Mouse (Mus musculus) bone marrow, adult 2 months (tissue): ENCODE data around the gene Tspan31. TPM values are rescaled to one million over a fixed set of nuclear protein-coding genes. Genes with fewer than 3 reads are reported as not detected.

Experiments used
- H3K27ac ChIP-seq: fragments of 200-500 bp; 2 replicates; pipeline ENCODE4 v1.5.1; 2012; ENCODE audit warnings: low read depth, mild to moderate bottlenecking, control low read depth, inconsistent platforms, low read length; ENCODE audit not compliant: control insufficient read depth, poor library complexity, insufficient read depth
- H3K4me1 ChIP-seq: fragments of 200-500 bp; 2 replicates; pipeline ENCODE4 v1.6.1; 2011; ENCODE audit warnings: low read length; ENCODE audit not compliant: control insufficient read depth, insufficient read depth
- H3K4me3 ChIP-seq: fragments of 200-500 bp; replicated peaks from 2 replicates; pipeline ENCODE3; 2011; ENCODE audit warnings: mild to moderate bottlenecking, low read depth, low read length, control low read depth; ENCODE audit not compliant: control insufficient read depth
- CTCF ChIP-seq: fragments of 200-500 bp; IDR thresholded peaks from 2 replicates; pipeline ENCODE4 v1.5.1; 2011; ENCODE audit warnings: low read length, control low read depth; ENCODE audit not compliant: control insufficient read depth, insufficient read depth
- POLR2A ChIP-seq: fragments of 200-500 bp; IDR thresholded peaks from 2 replicates; pipeline ENCODE4 v1.6.1; 2011; ENCODE audit warnings: low read depth, mild to moderate bottlenecking, control low read depth, low read length, borderline replicate concordance; ENCODE audit not compliant: control insufficient read depth
- WGBS: fragments of 180-500 bp; shearing (Covaris S2); methylation state at CpG from one replicate; pipeline ENCODE4 v1.1.7; 2018; 5-methylcytosine and 5-hydroxymethylcytosine counted together
- polyA plus RNA-seq: library from polyadenylated mRNA; stranded (reverse); fragments of >200 nt; gene quantifications from 2 replicates; pipeline ENCODE4 v1.2.4, GENCODE M21; 2011; ENCODE audit warnings: low replicate concordance; ENCODE audit not compliant: missing spikeins, insufficient read depth, insufficient read length

Tspan31 gene
- polyA plus RNA-seq, 1 experiment: 22.5 TPM

DNA sequence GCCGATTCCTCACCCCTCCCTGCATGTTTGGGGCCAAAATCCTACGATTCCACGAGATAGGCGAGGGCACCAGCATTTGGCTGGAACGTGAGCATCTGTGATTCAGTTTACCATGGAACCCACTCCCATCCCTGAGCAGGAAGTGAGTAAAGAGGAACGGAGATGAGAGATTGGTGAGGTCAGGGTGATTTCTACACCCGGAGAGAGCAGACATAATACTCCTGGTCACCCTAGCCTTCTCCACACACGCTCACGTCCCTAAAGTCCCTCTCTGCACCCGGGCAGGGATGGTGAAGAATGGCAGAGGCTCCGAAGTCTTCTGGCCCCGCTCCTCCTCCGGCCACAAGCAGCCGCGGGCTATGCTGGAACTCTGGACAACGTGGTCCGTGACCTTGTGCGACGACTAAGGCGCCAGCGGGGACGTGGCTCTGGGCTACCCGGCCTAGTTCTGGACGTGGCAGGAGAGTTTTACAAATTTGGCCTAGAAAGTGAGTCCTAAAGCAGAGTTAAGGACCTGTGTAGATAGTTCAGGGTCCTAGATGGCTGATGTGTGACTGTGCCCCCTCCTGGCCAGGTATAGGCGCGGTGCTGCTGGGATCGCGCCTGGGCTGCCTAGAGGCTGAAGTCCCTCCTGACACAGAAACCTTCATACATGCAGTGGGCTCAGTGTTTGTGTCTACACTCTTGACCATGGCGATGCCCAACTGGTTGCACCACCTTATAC is 20.5 kb downstream of the Tspan31 start:
- H3K4me1 ChIP-seq: no peaks in the 10 kb centered on the region
- no peak overlapping the region for H3K27ac ChIP-seq
- TF ChIP-seq CTCF (no peak), POLR2A (no peak)
- H3K4me3 ChIP-seq: no peak overlapping the region
- 4% methylated on average over 29 of the region's 29 CpGs for WGBS

DNA sequence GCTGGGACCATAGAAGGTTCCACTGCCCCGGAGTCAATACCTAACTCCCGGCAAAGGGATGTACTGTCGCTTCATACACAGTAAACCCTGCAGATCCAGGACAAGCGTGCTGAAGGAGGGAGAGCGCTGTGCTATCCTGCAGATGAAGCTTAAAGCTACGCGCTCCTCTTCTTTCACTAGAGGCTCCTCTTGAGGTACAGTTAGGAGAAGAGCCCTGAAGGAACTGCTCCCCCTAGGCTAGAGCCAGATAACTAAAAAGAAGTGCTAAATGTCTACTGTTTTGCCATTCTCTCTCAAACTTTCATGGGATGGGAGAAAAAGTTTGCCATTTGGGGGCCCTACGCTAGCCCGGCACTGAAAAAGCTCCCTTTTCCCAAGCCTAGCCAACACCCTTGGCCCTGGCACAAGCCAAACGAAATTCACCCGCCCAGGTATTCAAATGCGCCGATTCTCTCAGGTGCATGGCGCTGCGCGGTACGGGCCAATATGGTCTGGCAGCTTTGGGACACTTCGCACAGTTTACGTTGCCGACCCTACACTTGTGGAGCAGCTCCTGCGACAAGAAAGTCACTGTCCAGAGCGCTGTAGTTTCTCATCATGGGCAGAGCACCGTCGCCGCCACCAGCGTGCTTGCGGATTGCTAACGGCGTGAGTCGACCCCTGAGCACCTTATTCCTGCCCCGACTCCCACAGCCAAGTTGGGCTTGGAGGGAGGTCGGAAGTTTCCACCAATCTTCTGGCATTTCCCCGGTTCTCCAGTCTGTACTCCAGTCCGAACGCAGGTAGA is 21.3 kb downstream of the Tspan31 start:
- no peak overlapping the region for H3K27ac ChIP-seq
- no peaks in the 10 kb centered on the region for H3K4me1 ChIP-seq
- WGBS: 7% methylated on average over 35 of the region's 35 CpGs
- TF ChIP-seq POLR2A: no peak
- no peak for TF ChIP-seq CTCF
- H3K4me3 ChIP-seq: no peak overlapping the region

DNA sequence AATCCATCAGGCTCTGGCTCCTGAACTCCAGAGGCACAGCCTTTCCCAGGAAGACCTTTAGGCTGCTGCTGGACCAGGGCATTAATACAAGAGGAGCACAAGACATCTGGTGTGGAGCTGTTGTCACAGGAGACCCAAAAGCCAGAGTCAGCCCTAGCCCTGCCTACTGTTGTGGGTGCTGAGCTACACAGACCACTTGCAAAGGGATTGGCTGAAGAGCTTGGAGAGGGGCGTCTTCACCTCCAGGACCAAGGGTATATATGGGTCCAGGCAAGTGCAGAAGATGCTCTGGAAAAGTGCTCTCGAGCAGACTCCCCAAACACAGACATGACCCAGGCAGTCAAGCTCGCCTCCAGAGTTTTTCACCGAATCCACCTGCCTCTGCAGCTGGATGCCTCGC is 22.1 kb downstream of the Tspan31 start, which contains the start of gene Cyp27b1:
Gene Cyp27b1 (plus strand): TSS at position 297 of the 400 bp plus-strand sequence.
- WGBS: 38% methylated on average over 5 of the region's 5 CpGs
- Histone ChIP-seq H3K4me3 (no peak within 1 kb of the TSS), H3K27ac (no peak within 1 kb of the TSS), H3K4me1 (no peaks in the 10 kb centered on the region)
- TF ChIP-seq POLR2A (no peak), CTCF (no peak)

DNA sequence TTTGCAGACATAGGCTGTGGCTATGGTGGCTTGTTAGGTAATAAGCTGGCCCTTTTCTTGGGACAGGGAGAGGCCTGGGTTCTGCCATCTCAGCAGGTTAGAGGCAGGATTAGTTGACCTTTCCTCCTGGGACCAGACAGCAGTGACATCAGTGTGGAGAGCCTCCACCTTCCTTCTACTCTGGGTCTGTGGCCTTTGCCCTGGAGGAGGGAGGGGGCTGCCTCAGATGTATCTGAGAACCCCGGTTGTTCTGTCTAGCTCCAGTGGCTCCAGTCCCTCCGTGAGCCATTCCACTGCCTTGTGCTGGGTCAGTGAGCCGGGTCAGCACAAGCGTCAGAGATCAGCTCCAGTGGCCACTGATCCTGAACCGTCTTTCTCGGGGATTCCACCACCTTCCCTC is 26.9 kb downstream of the Tspan31 start:
- WGBS: 90% methylated on average over 6 of the region's 6 CpGs
- Histone ChIP-seq H3K27ac (no peak overlapping the region), H3K4me3 (no peak overlapping the region), H3K4me1 (peaks cover 1% of the 10 kb centered on the region; the same call in 1 of the 2 replicates)
- no peak for TF ChIP-seq CTCF
- TF ChIP-seq POLR2A: no peak

DNA sequence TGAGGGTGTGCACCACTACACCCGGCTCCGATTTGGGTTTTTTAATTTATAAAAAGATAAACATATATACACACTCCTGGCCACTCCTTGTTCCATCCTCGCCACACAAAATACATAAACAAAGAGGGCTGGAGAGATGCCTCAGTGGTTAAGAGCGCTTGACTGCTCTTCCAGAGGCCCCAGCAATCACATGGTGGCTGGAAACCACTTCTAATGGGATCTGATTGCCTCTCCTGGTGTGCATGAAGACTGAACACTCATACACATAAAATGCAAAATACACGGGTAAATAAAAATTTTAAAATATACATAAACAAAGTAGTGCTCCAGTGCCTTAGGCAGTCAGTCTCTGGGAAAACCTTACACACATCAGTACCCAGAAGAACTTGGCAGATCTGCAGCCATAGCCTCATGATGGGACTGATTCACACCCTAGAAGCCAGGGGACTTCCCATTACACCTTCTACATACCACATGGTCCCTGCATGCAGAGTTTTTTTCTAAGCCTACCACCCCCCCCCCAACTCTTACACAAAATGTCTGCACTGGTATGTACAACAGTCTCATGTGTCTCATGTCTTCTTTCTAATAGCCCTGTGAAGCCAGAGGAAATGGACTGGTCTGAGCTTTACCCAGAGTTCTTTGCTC is 27.5 kb downstream of the Tspan31 start:
- Histone ChIP-seq H3K27ac (no peak overlapping the region), H3K4me1 (peaks cover 1% of the 10 kb centered on the region; the same call in 1 of the 2 replicates), H3K4me3 (peak overlapping the region; percentile 82)
- TF ChIP-seq CTCF: no peak
- no peak for TF ChIP-seq POLR2A
- 14% methylated on average over 5 of the region's 5 CpGs for WGBS

DNA sequence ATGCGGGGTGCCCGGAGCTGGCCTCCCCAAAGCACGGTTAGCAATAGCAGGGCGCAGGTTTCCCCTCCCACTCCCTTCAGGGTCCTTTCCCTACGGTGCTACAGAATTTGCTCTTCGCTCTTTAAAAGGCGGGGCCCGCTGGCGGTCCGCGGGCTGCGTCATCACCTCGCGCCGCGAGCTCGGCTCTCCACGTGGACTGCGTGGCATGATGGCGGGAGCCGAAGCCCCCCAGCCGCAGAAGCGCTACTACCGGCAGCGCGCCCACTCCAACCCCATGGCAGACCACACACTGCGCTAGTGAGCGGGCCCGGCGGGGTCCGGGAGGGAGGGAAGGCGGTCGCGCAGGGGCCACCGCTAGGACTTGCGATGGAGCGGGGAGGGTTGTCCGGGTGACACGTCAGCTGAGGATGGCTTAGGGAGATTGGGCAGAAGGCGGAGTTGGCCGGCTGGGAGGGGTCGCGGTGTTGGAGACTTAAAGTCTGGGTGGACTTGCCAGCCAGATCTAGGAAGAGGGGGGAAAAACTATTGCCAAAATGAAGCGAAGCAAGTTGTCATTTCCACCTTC is 28.2 kb downstream of the Tspan31 start:
- 1% methylated on average over 44 of the region's 44 CpGs for WGBS
- H3K4me1 ChIP-seq: peaks cover 1% of the 10 kb centered on the region; the same call in 1 of the 2 replicates
- H3K4me3 ChIP-seq: peak overlapping the region; percentile 82
- peak overlapping the region; percentile 48; the same call in 1 of the 2 replicates for H3K27ac ChIP-seq
- TF ChIP-seq POLR2A (no peak; the same call in 1 of the 2 replicates), CTCF (no peak)

DNA sequence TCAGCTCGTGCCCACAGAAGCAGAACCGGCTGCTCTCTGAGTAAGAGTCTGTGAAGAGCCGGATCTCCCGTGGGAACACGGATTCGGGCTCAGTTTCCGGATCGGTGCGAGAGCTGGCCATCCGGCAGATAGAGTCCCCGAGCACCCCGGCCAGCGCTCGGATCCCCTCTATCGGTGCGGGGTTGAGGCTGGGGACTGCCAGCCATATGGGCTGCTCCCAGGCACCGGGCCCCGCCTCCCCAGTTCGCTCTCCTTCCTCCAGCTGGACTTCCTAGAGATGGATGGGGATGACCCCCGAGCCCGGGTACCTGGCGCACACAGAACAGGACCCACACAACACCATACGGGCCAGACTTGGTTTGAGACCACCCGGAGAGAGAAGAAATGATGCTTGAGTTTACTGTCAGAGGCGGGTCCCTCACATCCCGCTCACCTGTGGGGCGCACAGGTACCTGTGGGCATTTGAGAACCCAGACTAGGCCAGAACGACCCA is 28.7 kb downstream of the Tspan31 start, which contains the start of the genes Mettl1 and Eef1akmt3:
Gene Mettl1 (plus strand): TSS at position 141 of the 493 bp plus-strand sequence.
Gene Eef1akmt3 (minus strand): TSS at position 240 of the 493 bp plus-strand sequence.
- Histone ChIP-seq H3K27ac (peak within 1 kb of the TSS; percentile 48; the same call in 1 of the 2 replicates), H3K4me1 (peaks cover 1% of the 10 kb centered on the region; the same call in 1 of the 2 replicates), H3K4me3 (peak within 1 kb of the TSS; percentile 82)
- TF ChIP-seq CTCF (no peak), POLR2A (no peak)
- WGBS: under 1% methylated on average over 28 of the region's 28 CpGs

DNA sequence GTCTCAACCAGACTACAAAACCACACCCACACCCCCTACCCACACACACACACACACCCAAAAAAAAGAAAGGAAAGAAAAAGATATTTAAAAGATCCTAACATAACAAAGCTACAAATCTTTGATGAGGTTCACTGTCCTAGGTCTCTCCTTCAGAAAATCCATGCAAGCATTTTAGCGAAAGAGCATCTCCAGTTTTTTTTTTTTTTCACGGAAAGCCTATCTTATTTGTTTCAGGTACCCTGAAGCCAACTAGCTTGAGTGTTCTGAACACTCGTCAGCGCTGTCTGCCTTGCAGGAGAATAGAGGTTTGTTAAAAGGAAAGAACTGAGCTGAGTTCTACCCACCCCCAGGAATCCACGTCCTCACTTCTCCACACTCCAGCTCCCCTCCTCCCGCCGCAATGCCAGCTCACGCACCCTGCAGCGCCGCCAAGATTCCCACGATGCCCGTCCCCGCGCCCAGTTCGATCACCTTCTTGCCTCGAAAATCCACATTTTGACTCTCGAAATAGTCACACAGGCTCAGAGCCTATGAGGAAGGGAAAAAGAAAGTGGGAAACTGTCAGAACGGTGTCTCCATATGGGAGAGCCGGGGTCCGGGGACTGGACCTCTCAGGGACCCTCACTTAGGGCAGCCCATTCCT is 29.4 kb downstream of the Tspan31 start:
- H3K27ac ChIP-seq: no peak overlapping the region
- 2% methylated on average over 20 of the region's 20 CpGs for WGBS
- TF ChIP-seq CTCF (no peak), POLR2A (no peak)
- peak overlapping the region; percentile 82 for H3K4me3 ChIP-seq
- H3K4me1 ChIP-seq: peaks cover 1% of the 10 kb centered on the region; the same call in 1 of the 2 replicates
